Mouse (Mus musculus) embryonic facial prominence, embryonic 15.5 days (tissue): Measurements from ENCODE around the gene S100a7a. TPM values are rescaled to one million over a fixed set of nuclear protein-coding genes. Genes with fewer than 3 reads are reported as not detected.

Experiments used
- ATAC-seq: fragments of 200-750 bp; cut with Nextera tagmentation; 2 replicates; pipeline ENCODE4 v1.8.0; 2017; ENCODE audit warnings: low read depth, moderate TSS enrichment; ENCODE audit not compliant: insufficient number of reproducible peaks, low FRiP score, low TSS enrichment
- H3K27ac ChIP-seq: fragments of 300-500 bp; sonication (generic); replicated peaks from 2 replicates; pipeline ENCODE4 v1.5.1; 2015; ENCODE audit warnings: mild to moderate bottlenecking, inconsistent platforms
- H3K27me3 ChIP-seq: fragments of 300-500 bp; sonication (generic); 2 replicates; pipeline ENCODE4 v1.6.1; 2015; ENCODE audit warnings: inconsistent platforms
- H3K36me3 ChIP-seq: fragments of 300-500 bp; sonication (generic); 2 replicates; pipeline ENCODE4 v1.6.1; 2015; ENCODE audit warnings: mild to moderate bottlenecking, inconsistent platforms
- H3K4me1 ChIP-seq: fragments of 300-500 bp; sonication (generic); 2 replicates; pipeline ENCODE4 v1.6.1; 2015; ENCODE audit warnings: inconsistent platforms
- H3K4me2 ChIP-seq: fragments of 300-500 bp; sonication (generic); replicated peaks from 2 replicates; pipeline ENCODE4 v1.6.1; 2015; ENCODE audit warnings: mild to moderate bottlenecking, inconsistent platforms
- H3K4me3 ChIP-seq: fragments of 300-500 bp; sonication (generic); replicated peaks from 2 replicates; pipeline ENCODE4 v1.5.1; 2015; ENCODE audit warnings: mild to moderate bottlenecking, inconsistent platforms
- H3K9ac ChIP-seq: fragments of 300-500 bp; sonication (generic); 2 replicates; pipeline ENCODE4 v1.6.1; 2015; ENCODE audit warnings: inconsistent platforms
- H3K9me3 ChIP-seq: fragments of 300-500 bp; sonication (generic); replicated peaks from 2 replicates; pipeline ENCODE4 v1.6.1; 2016; ENCODE audit warnings: inconsistent platforms
- WGBS: fragments of 180-500 bp; shearing (Covaris S2); methylation state at CpG from one replicate; pipeline ENCODE4 v1.1.7; 2015; 5-methylcytosine and 5-hydroxymethylcytosine counted together
- polyA plus RNA-seq: library from polyadenylated mRNA; unstranded; fragments of >200 nt; fragmentation: Nextera tagmentation; extraction: Ambion mirVana; gene quantifications from 2 replicates; pipeline ENCODE4 v1.2.1, GENCODE M21; 2015

Gene S100a7a
- polyA plus RNA-seq, 1 experiment from 2014 or later: 8.7 TPM

DNA sequence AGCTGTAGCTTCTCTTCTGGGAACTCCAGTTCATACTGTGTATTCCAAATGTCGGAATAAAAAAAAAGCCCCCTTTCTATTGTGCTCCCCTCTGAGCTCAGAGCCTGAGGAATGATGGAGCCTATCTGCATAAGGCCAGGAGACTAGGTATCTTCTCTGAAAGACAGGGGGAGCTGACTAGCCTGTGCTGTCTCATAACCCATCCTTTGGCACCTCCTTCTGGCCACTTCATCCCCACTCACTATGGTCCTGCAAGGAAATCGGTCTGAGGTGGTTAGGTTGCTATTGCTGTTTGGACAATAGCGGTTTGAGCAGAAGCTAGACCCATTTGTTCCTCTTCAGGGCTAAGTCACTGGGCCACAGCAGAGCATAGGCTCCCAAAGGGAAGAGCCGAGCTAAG, 26.0 kb upstream of the S100a7a start:
- no peaks in the 10 kb centered on the region for H3K9me3 ChIP-seq
- WGBS: 60% methylated on average over 4 of the region's 4 CpGs
- no peak overlapping the region for H3K9ac ChIP-seq
- no peak overlapping the region for H3K4me3 ChIP-seq
- no peak for ATAC-seq
- no peaks in the 10 kb centered on the region for H3K27me3 ChIP-seq
- no peak overlapping the region for H3K27ac ChIP-seq
- no peak overlapping the region for H3K4me2 ChIP-seq
- no peaks in the 10 kb centered on the region for H3K36me3 ChIP-seq
- H3K4me1 ChIP-seq: peaks cover 16% of the 10 kb centered on the region

DNA sequence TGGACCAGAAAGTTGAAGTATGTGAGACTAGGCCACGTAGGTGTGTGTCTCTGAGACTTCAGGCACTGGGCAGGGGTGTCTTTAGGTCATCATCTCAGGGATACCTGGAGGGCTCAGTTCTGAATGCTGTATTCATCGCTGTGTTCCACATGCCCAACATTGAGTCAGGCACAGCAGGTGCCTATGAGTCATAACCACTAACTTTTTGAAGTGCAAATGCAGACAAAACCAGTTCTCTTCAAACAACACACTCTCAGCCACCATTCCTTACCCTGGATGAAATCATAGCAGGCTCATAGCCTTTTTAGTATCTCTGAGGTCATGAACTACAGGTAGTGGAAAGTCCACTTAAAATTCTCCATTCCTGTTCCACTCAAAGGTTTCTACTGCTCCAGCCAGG, 24.5 kb upstream of the S100a7a start:
- Histone ChIP-seq H3K4me3 (no peak overlapping the region), H3K9me3 (no peaks in the 10 kb centered on the region), H3K27ac (no peak overlapping the region), H3K4me1 (0 out of 2 replicates have a peak, but pooled peaks cover 4% of the 10 kb centered on the region), H3K4me2 (no peak overlapping the region), H3K9ac (no peak overlapping the region), H3K27me3 (no peaks in the 10 kb centered on the region), H3K36me3 (no peaks in the 10 kb centered on the region)
- peak; percentile 55; the same call in 1 of the 2 replicates for ATAC-seq
- WGBS: 69% methylated on average over 2 of the region's 2 CpGs

DNA sequence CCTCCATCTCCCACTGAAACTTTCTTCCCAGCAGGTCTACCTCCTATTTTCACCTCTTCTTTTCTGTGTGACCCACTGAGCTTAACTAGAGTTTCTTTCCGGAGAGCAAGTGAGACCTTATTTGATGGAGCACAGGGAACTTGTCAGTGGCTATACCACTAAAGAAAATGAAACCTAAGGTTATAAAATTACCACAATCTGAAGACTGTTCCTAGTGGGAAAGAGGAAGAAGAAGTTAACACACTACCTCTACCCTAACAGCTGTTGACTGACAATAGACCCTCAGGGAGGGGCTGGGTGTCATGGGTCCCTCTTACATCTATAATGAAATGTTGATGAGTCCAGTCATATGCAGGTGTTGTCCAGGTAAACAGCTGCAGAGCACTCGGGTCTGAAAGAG, 21.8 kb upstream of the S100a7a start:
- no peaks in the 10 kb centered on the region for H3K27me3 ChIP-seq
- no peaks in the 10 kb centered on the region for H3K4me1 ChIP-seq
- ATAC-seq: no peak
- no peak overlapping the region for H3K27ac ChIP-seq
- no peak overlapping the region for H3K4me2 ChIP-seq
- no peak overlapping the region for H3K4me3 ChIP-seq
- H3K9me3 ChIP-seq: no peaks in the 10 kb centered on the region
- H3K36me3 ChIP-seq: no peaks in the 10 kb centered on the region
- H3K9ac ChIP-seq: no peak overlapping the region
- 80% methylated on average over 2 of the region's 2 CpGs for WGBS

DNA sequence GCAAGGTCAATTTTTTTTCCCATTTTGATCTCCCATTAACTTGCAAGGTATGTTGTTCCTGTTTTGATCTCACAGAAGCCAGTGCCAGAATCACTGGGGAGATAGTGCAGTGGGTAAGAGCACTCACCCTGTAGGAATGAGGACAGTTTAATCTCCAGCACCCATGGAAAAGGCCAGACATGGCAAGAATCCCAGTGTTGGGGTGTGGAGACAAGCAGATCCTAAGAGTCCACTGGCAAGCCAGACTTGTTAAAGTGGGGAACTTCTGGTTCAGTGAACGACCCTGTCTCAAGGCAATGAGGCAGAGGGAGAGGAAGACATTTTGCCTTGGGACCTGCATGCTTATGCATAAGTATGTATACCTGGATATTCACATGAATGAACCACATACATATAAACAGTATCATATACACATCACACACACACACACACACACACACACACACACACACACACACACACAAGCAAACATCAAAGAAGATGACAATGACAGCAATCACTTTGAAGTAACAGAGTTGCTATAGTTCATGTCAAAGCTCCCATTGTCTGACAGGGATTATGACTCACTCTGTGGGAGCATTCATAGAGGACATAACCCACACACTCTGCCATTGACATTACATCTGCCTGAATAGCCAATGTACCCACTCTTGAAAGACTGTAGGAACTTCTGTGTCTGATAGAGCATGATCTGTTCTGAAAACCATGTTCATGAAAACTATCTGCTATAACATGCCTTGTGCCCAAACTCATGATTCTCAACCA, 15.1 kb upstream of the S100a7a start:
- no peak for ATAC-seq
- WGBS: 47% methylated on average over 1 of the region's 1 CpGs
- Histone ChIP-seq H3K4me2 (no peak overlapping the region), H3K4me1 (no peaks in the 10 kb centered on the region), H3K9ac (no peak overlapping the region), H3K9me3 (no peaks in the 10 kb centered on the region), H3K36me3 (no peaks in the 10 kb centered on the region), H3K27ac (no peak overlapping the region), H3K4me3 (no peak overlapping the region), H3K27me3 (no peaks in the 10 kb centered on the region)

DNA sequence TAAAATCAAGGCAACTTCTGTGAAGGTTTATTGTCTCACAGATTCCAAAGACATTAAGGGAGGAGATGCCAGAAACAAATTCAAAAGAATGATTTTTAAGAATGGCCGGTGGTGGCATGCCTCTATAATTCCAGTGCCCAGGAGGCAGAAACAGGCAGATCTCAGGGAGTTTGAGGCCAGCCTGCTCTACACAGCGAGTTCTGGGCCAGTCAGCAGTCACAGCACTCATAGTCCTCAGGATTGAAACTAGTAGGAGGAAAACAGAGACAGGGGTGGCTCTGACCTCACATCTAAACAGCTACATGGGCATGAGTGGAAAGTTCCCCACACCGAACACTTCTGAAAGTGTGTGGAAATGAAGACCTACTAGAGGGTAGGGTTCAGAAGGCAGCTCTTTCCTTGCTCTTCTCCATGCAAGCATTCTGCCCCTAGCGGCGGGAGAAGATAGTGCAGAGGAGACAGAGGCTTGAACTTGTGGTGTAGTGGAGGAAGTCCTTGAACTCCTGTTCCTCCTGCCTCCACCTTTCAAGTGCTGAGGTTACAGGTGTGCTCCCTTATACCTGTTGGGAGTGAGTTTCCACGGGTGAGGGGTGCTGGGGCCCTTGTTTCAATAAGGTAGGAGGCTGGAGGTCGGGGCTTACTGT, 14.2 kb upstream of the S100a7a start:
- Histone ChIP-seq H3K4me2 (no peak overlapping the region), H3K27ac (no peak overlapping the region), H3K4me1 (no peaks in the 10 kb centered on the region), H3K9ac (no peak overlapping the region), H3K36me3 (no peaks in the 10 kb centered on the region), H3K4me3 (no peak overlapping the region), H3K27me3 (no peaks in the 10 kb centered on the region), H3K9me3 (no peaks in the 10 kb centered on the region)
- 52% methylated on average over 7 of the region's 7 CpGs for WGBS
- no peak for ATAC-seq

DNA sequence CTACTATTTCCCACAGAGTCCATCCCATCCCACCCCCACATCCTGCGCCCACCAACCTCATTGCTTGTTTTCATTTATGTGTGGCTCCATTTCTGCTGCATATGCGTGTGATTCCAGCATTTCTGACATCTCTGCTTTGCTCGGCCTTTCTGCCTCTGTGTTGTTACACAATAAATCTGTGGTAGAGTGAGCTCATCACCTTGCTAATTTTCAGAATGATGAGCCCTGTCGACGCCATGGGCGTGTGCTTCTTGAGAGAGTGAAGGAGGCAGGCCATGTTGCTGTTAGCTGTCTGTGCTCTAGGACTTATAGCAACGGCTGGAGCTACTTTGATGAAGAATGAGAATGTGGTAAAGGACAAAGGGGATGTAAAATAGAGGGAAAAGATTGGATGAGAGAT, 12.8 kb upstream of the S100a7a start:
- no peak overlapping the region for H3K27ac ChIP-seq
- H3K4me3 ChIP-seq: no peak overlapping the region
- H3K9ac ChIP-seq: no peak overlapping the region
- no peaks in the 10 kb centered on the region for H3K9me3 ChIP-seq
- WGBS: 75% methylated on average over 7 of the region's 7 CpGs
- H3K4me1 ChIP-seq: no peaks in the 10 kb centered on the region
- no peak overlapping the region for H3K4me2 ChIP-seq
- no peak for ATAC-seq
- no peaks in the 10 kb centered on the region for H3K27me3 ChIP-seq
- H3K36me3 ChIP-seq: no peaks in the 10 kb centered on the region

DNA sequence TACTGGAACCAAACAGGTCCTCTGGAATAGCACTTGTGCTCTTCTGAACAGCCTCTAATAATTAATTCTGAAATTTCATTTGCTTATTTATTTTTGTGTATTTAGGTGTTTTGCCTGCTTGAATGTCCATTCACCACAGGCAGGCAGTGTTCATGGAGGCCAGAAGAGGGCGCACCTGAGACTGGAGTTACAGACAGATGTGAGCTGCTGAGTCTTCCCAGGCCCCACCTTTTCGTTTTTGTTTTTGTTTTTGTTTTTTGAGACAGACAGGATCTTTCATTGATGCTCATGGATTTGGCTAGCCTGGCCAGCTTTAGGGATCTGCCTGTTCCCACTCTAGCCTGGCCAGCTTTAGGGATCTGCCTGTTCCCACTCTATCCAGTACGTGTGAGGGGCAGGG, 9.6 kb upstream of the S100a7a start:
- no peak overlapping the region for H3K4me2 ChIP-seq
- no peak overlapping the region for H3K4me3 ChIP-seq
- H3K36me3 ChIP-seq: no peaks in the 10 kb centered on the region
- no peaks in the 10 kb centered on the region for H3K27me3 ChIP-seq
- WGBS: 45% methylated on average over 3 of the region's 3 CpGs
- ATAC-seq: no peak
- no peaks in the 10 kb centered on the region for H3K4me1 ChIP-seq
- no peak overlapping the region for H3K27ac ChIP-seq
- H3K9me3 ChIP-seq: no peaks in the 10 kb centered on the region
- no peak overlapping the region for H3K9ac ChIP-seq

DNA sequence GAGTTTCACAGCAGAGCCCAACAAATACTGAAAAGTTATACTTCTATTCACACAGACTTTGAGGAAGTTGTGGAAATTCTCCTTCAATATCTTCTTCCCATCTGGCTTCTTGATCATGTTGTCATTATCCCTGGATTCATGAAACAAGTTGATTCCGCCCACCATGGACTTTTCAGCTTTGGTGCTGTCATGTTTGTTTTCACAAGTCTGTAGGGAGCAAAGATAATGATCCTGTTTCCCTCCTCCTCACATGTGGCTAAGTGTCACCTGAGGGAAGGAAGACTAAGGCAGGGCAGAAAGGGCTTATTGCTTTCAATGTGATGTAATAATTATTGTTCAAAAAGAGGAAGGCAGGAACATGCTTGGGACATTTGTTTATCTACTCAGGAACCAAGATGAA, 6.5 kb upstream of the S100a7a start:
- H3K4me1 ChIP-seq: no peaks in the 10 kb centered on the region
- H3K36me3 ChIP-seq: no peaks in the 10 kb centered on the region
- H3K9me3 ChIP-seq: no peaks in the 10 kb centered on the region
- H3K27ac ChIP-seq: no peak overlapping the region
- H3K4me2 ChIP-seq: no peak overlapping the region
- no peak overlapping the region for H3K9ac ChIP-seq
- 77% methylated on average over 1 of the region's 1 CpGs for WGBS
- no peak overlapping the region for H3K4me3 ChIP-seq
- ATAC-seq: no peak
- no peaks in the 10 kb centered on the region for H3K27me3 ChIP-seq

DNA sequence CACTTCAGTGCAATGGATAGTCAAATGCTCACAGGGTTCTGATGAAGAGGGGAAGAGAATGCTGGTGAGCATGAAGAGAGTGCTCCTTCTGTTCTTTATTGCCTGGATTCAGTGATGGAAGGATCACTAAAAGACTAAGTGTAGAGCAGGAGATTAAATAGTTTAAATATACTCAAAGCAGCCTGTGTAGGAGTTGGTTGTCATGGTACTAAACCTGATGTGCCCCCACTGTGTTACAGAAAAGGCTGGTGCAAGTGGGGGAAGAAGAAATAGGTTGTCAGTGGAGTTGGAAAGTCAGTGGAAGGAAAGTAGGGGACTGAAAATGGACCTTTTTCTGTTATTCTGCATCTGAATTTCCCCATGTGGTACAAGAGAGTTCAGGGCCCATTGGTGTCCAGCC, 4.8 kb upstream of the S100a7a start:
- no peak overlapping the region for H3K9ac ChIP-seq
- H3K27ac ChIP-seq: no peak overlapping the region
- H3K4me2 ChIP-seq: no peak overlapping the region
- H3K36me3 ChIP-seq: no peaks in the 10 kb centered on the region
- H3K9me3 ChIP-seq: no peaks in the 10 kb centered on the region
- no peak overlapping the region for H3K4me3 ChIP-seq
- H3K4me1 ChIP-seq: no peaks in the 10 kb centered on the region
- H3K27me3 ChIP-seq: no peaks in the 10 kb centered on the region
- ATAC-seq: no peak

DNA sequence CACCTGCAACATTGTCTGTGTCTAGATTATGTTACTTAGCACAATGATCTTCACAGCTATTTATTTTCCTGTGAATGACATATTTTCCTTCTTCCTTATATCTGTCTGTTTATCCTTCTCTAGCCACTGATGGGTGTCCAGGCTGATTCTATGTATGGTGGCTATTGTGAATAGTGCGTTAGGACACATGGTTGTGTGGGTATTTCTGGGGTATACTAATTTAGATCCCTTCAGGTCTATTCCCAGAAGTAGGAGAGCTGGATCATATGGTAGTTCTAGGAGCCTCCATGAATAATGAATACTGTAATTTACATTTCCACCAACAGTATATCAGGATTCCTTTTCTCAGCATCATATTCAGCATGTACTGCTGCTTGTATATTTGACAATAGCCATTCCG, 4.0 kb upstream of the S100a7a start:
- Histone ChIP-seq H3K27ac (no peak overlapping the region), H3K9me3 (no peaks in the 10 kb centered on the region), H3K36me3 (no peaks in the 10 kb centered on the region), H3K9ac (no peak overlapping the region), H3K4me1 (no peaks in the 10 kb centered on the region), H3K4me2 (no peak overlapping the region), H3K27me3 (peaks cover 5% of the 10 kb centered on the region; the same call in 1 of the 2 replicates), H3K4me3 (no peak overlapping the region)
- WGBS: 88% methylated on average over 2 of the region's 2 CpGs
- ATAC-seq: no peak

DNA sequence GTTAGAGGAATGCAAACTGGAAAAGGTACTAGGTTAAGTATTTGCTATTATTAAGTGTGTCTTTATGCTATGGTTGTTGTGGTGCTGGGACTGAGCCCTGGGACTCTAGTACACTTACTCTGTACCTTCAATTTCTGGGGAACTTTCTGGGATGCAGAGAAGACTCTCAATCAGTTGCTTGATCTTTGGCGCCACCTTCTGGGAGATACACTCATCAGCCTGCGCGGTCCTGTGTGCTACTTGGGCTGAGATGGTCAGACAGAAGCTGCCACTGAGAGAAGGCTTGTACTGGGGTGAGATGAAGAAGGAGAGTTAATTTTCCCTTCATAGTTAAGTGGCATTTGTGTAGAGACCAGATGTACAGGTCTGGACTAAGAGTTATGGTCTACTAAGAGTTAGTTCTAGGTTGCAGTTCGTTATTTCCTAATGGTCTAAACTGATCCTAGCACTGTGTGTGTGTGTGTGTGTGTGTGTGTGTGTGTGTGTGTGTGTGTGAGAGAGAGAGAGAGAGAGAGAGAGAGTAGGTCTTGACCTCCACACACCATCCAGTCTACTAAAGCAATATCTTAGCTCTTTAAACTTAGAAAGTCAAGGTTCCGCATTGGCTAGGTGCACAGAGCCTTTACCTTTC, 824 bp upstream of the S100a7a start:
- Histone ChIP-seq H3K27ac (no peak overlapping the region), H3K4me3 (no peak overlapping the region), H3K4me2 (no peak overlapping the region), H3K9me3 (no peaks in the 10 kb centered on the region), H3K9ac (no peak overlapping the region), H3K4me1 (no peaks in the 10 kb centered on the region), H3K27me3 (peaks cover 9% of the 10 kb centered on the region; the same call in 1 of the 2 replicates), H3K36me3 (no peaks in the 10 kb centered on the region)
- whole genome bisulfite sequencing: 34% methylated on average over 5 of the region's 5 CpGs
- ATAC-seq: no peak; the same call in 1 of the 2 replicates
